ENCODE assay signal across 20 mouse cellular contexts in genomic region chr12:50899609-50900447, GRCm38 (mm10).
A peak's percentile ranks its signal among the peaks of the same experiment; 100 is the strongest.
DNase-seq lines count a peak whose midpoint lies in the region; ATAC-seq and TF ChIP-seq lines count a peak whose summit lies in the region.
"Had no signal": no experiment of that assay in that cellular context is flagged by ENCODE, and none has a peak within 500 bp of the region (broad histone marks: within the 10 kb centered on the region; RNA-seq: fewer than 3 reads in every experiment).

No protein-coding gene starts in this region.

- peak; percentile 7 for DNase-seq in lung, postnatal 0 days (ENCODE audit: low spot score)
- no peak for DNase-seq in lung, postnatal 36 days
- DNase-seq: adrenal gland, postnatal 25 days; cerebellum, adult 9-10 months; forebrain, postnatal 0 days; gastrocnemius, postnatal 10 days; liver; right cerebral cortex, adult 18-20 months; spleen, adult 18-20 months had no signal

- no peak overlapping the region for H3K9ac ChIP-seq in lung, postnatal 0 days (replicated peaks; ENCODE audit: low read depth)
- no peak overlapping the region for H3K9ac ChIP-seq in kidney, embryonic 14.5 days (ENCODE audit: low read depth, low read length)
- H3K9ac ChIP-seq in limb, embryonic 13.5 days = no peak overlapping the region
- no peak overlapping the region for H3K9ac ChIP-seq in liver, embryonic 12.5 days
- H3K9ac ChIP-seq: forebrain, postnatal 0 days; hindbrain, embryonic 14.5 days; lung, embryonic 15.5 days had no signal

- no peak overlapping the region for H3K4me2 ChIP-seq in lung, postnatal 0 days (replicated peaks; ENCODE audit: low read depth, low read length)
- H3K4me2 ChIP-seq in kidney, embryonic 14.5 days (replicated peaks; ENCODE audit: low read depth, low read length) = no peak overlapping the region
- H3K4me2 ChIP-seq in limb, embryonic 13.5 days (replicated peaks) = no peak overlapping the region
- H3K4me2 ChIP-seq in liver, embryonic 12.5 days = no peak overlapping the region
- H3K4me2 ChIP-seq: hindbrain, embryonic 14.5 days; lung, embryonic 15.5 days had no signal

- H3K27me3 ChIP-seq in lung, postnatal 0 days (replicated peaks; ENCODE audit: insufficient read depth, low read length) = no peaks in the 10 kb centered on the region
- no peaks in the 10 kb centered on the region for H3K27me3 ChIP-seq in kidney, embryonic 14.5 days (ENCODE audit: control insufficient read depth, insufficient read depth, low read length)
- H3K27me3 ChIP-seq in limb, embryonic 13.5 days = no peaks in the 10 kb centered on the region
- no peaks in the 10 kb centered on the region for H3K27me3 ChIP-seq in liver, embryonic 12.5 days (replicated peaks)
- H3K27me3 ChIP-seq: lung, embryonic 15.5 days had no signal

- WGBS in lung, postnatal 0 days = 51% methylated on average over 13 of the region's 13 CpGs
- 60% methylated on average over 13 of the region's 13 CpGs for WGBS in kidney, embryonic 14.5 days
- WGBS in limb, embryonic 13.5 days = 47% methylated on average over 13 of the region's 13 CpGs
- WGBS in liver, embryonic 12.5 days (ENCODE audit: insufficient replicate concordance) = 57% methylated on average over 13 of the region's 13 CpGs

- no peaks in the 10 kb centered on the region for H3K4me1 ChIP-seq in lung, postnatal 0 days (ENCODE audit: insufficient read depth, low read depth, low read length)
- 0 out of 2 replicates have a peak, but pooled peaks cover 8% of the 10 kb centered on the region for H3K4me1 ChIP-seq in kidney, embryonic 14.5 days (ENCODE audit: control insufficient read depth, insufficient read depth, low read length)
- 0 out of 2 replicates have a peak, but pooled peaks cover 11% of the 10 kb centered on the region for H3K4me1 ChIP-seq in limb, embryonic 13.5 days
- no peaks in the 10 kb centered on the region for H3K4me1 ChIP-seq in liver, embryonic 12.5 days
- H3K4me1 ChIP-seq: embryonic facial prominence, embryonic 10.5 days; lung, embryonic 15.5 days; midbrain, embryonic 10.5 days had no signal

- no peak for TF ChIP-seq CTCF in lung, postnatal 0 days (IDR thresholded peaks at IDR 0.05)

- no peak for TF ChIP-seq EP300 in lung, postnatal 0 days (IDR thresholded peaks at IDR 0.05)

- H3K36me3 ChIP-seq in lung, postnatal 0 days (ENCODE audit: insufficient read depth, low read length) = no peaks in the 10 kb centered on the region
- H3K36me3 ChIP-seq in kidney, embryonic 14.5 days (ENCODE audit: control insufficient read depth, insufficient read depth, low read length) = no peaks in the 10 kb centered on the region
- H3K36me3 ChIP-seq in limb, embryonic 13.5 days = no peaks in the 10 kb centered on the region
- H3K36me3 ChIP-seq in liver, embryonic 12.5 days = no peaks in the 10 kb centered on the region
- H3K36me3 ChIP-seq: embryonic facial prominence, embryonic 10.5 days; G1E; lung, embryonic 15.5 days; midbrain, embryonic 10.5 days had no signal

- ATAC-seq in lung, postnatal 0 days = no peak
- ATAC-seq in kidney, embryonic 14.5 days (ENCODE audit: low FRiP score, low TSS enrichment) = peak; percentile 86
- ATAC-seq in limb, embryonic 13.5 days (ENCODE audit: low FRiP score, low read depth) = peak; percentile 81
- no peak for ATAC-seq in megakaryocyte-erythroid progenitor cell, adult 5-6 weeks (replicated peaks; ENCODE audit: low FRiP score, low TSS enrichment, poor library complexity, severe bottlenecking)
- ATAC-seq in liver, embryonic 12.5 days = no peak
- ATAC-seq in activated CD4-positive, CD25-positive, alpha-beta regulatory T cell, adult 4 months = no peak
- ATAC-seq: forebrain, postnatal 0 days had no signal

- no peak overlapping the region for H3K27ac ChIP-seq in lung, postnatal 0 days (ENCODE audit: low read length)
- no peak overlapping the region for H3K27ac ChIP-seq in kidney, embryonic 14.5 days (ENCODE audit: low read depth, low read length)
- H3K27ac ChIP-seq in limb, embryonic 13.5 days = no peak overlapping the region
- H3K27ac ChIP-seq in liver, embryonic 12.5 days = no peak overlapping the region
- H3K27ac ChIP-seq: embryonic facial prominence, embryonic 10.5 days; hindbrain, embryonic 14.5 days; left cerebral cortex, adult 2 months; lung, embryonic 15.5 days; midbrain, embryonic 10.5 days had no signal

- H3K4me3 ChIP-seq in lung, postnatal 0 days (ENCODE audit: low read depth, low read length) = no peak overlapping the region
- no peak overlapping the region for H3K4me3 ChIP-seq in kidney, embryonic 14.5 days (ENCODE audit: low read length)
- H3K4me3 ChIP-seq in limb, embryonic 13.5 days = no peak overlapping the region
- H3K4me3 ChIP-seq in liver, embryonic 12.5 days = no peak overlapping the region
- H3K4me3 ChIP-seq: embryonic facial prominence, embryonic 10.5 days; left cerebral cortex, adult 2 months; lung, embryonic 15.5 days; midbrain, embryonic 10.5 days had no signal

- no peaks in the 10 kb centered on the region for H3K9me3 ChIP-seq in lung, postnatal 0 days (ENCODE audit: low read length)
- H3K9me3 ChIP-seq in kidney, embryonic 14.5 days (ENCODE audit: control insufficient read depth, low read length) = no peaks in the 10 kb centered on the region
- no peaks in the 10 kb centered on the region; the same call in 1 of the 2 replicates for H3K9me3 ChIP-seq in limb, embryonic 13.5 days
- no peaks in the 10 kb centered on the region for H3K9me3 ChIP-seq in liver, embryonic 12.5 days (replicated peaks)
- H3K9me3 ChIP-seq: embryonic facial prominence, embryonic 10.5 days; lung, embryonic 15.5 days; midbrain, embryonic 10.5 days had no signal

Comparison
In these comparisons a context has a peak if more than half of its experiments do, and no peak if none do; other contexts are left out.
1. ATAC-seq: peak in kidney, embryonic 14.5 days (single experiment) and limb, embryonic 13.5 days (single experiment); none in lung, postnatal 0 days (single experiment), megakaryocyte-erythroid progenitor cell, adult 5-6 weeks (single experiment), liver, embryonic 12.5 days (single experiment) and activated CD4-positive, CD25-positive, alpha-beta regulatory T cell, adult 4 months (single experiment).